ENCODE assay signal across 8 mouse cellular contexts in genomic region chr17:3085152-3085551, GRCm38 (mm10). TPM values are rescaled to one million over a fixed set of nuclear protein-coding genes. Genes with fewer than 3 reads are reported as not detected.
DNase-seq lines count a peak whose midpoint lies in the region; ATAC-seq and TF ChIP-seq lines count a peak whose summit lies in the region.

No protein-coding gene starts in this region.

- WGBS in kidney, embryonic 15.5 days = 61% methylated on average over 3 of the region's 3 CpGs
- WGBS in forebrain, embryonic 14.5 days = 70% methylated on average over 3 of the region's 3 CpGs
- WGBS in liver, embryonic 16.5 days (ENCODE audit: insufficient replicate concordance) = 47% methylated on average over 3 of the region's 3 CpGs
- WGBS in cerebellum, adult 2 months = 68% methylated on average over 3 of the region's 3 CpGs

- peak overlapping the region; percentile 79 for H3K4me2 ChIP-seq in kidney, embryonic 15.5 days
- H3K4me2 ChIP-seq in forebrain, embryonic 14.5 days (ENCODE audit: low read length) = peak overlapping the region; percentile 58
- H3K4me2 ChIP-seq in liver, embryonic 16.5 days (ENCODE audit: low read depth, low read length) = peak overlapping the region; percentile 88

- H3K27me3 ChIP-seq in kidney, embryonic 15.5 days = no peaks in the 10 kb centered on the region
- H3K27me3 ChIP-seq in forebrain, embryonic 14.5 days (replicated peaks; ENCODE audit: control insufficient read depth, insufficient read depth, low read length) = no peaks in the 10 kb centered on the region
- H3K27me3 ChIP-seq in liver, embryonic 16.5 days (ENCODE audit: control insufficient read depth, insufficient read depth, low read depth, low read length) = no peaks in the 10 kb centered on the region
- no peaks in the 10 kb centered on the region for H3K27me3 ChIP-seq in cerebellum, adult 2 months (ENCODE audit: control insufficient read depth, insufficient read depth, low read length)

- H3K9ac ChIP-seq in kidney, embryonic 15.5 days = peak overlapping the region; percentile 58
- peak overlapping the region; percentile 61; the same call in 1 of the 2 replicates for H3K9ac ChIP-seq in forebrain, embryonic 14.5 days (ENCODE audit: low read length)
- H3K9ac ChIP-seq in liver, embryonic 16.5 days (ENCODE audit: low read depth, low read length) = no peak overlapping the region

- ATAC-seq in kidney, embryonic 15.5 days (replicated peaks; ENCODE audit: low FRiP score) = no peak
- no peak for ATAC-seq in forebrain, embryonic 14.5 days
- ATAC-seq in liver, embryonic 16.5 days (ENCODE audit: low read depth) = no peak

- no peak for TF ChIP-seq CTCF in cerebellum, adult 2 months (IDR thresholded peaks at IDR 0.05; ENCODE audit: borderline replicate concordance, insufficient read depth, low read depth, low read length)

- no peak for DNase-seq in kidney, adult 9 months
- peak; percentile 14 for DNase-seq in MN1 (ENCODE audit: low spot score)
- peak; percentile 19 for DNase-seq in forebrain, embryonic 14.5 days (ENCODE audit: low spot score)
- DNase-seq in layer of hippocampus, adult 9-11 months = no peak
- DNase-seq in gastrocnemius, postnatal 14 days = no peak
- no peak for DNase-seq in cerebellum, adult 2 months

- H3K9me3 ChIP-seq in kidney, embryonic 15.5 days (replicated peaks) = 0 out of 2 replicates have a peak, but pooled peaks cover 3% of the 10 kb centered on the region
- no peaks in the 10 kb centered on the region for H3K9me3 ChIP-seq in forebrain, embryonic 14.5 days (replicated peaks; ENCODE audit: control insufficient read depth, low read length)
- no peaks in the 10 kb centered on the region for H3K9me3 ChIP-seq in liver, embryonic 16.5 days (replicated peaks; ENCODE audit: control insufficient read depth, low read length)

- peak overlapping the region; percentile 60 for H3K4me3 ChIP-seq in kidney, embryonic 15.5 days (replicated peaks)
- H3K4me3 ChIP-seq in forebrain, embryonic 14.5 days (ENCODE audit: low read depth, low read length) = peak overlapping the region; percentile 42
- H3K4me3 ChIP-seq in liver, embryonic 16.5 days (ENCODE audit: low read depth, low read length) = peak overlapping the region; percentile 77
- H3K4me3 ChIP-seq in cerebellum, adult 2 months (replicated peaks; ENCODE audit: insufficient read depth, low read depth, low read length) = no peak overlapping the region

- peak overlapping the region; percentile 97; the same call in 1 of the 2 replicates for H3K27ac ChIP-seq in kidney, embryonic 15.5 days
- H3K27ac ChIP-seq in forebrain, embryonic 14.5 days (ENCODE audit: low read depth, low read length) = no peak overlapping the region; the same call in 1 of the 2 replicates
- no peak overlapping the region for H3K27ac ChIP-seq in liver, embryonic 16.5 days (ENCODE audit: low read length)
- H3K27ac ChIP-seq in cerebellum, adult 2 months (ENCODE audit: insufficient read depth, low read length) = no peak overlapping the region

- intact Hi-C loops in gastrocnemius, postnatal 14 days (cut with DNase I; ENCODE audit: low total_unique reads) = loop anchor here (5.0 kb wide), 1 partner anchor 142 kb away; no protein-coding TSS in a partner anchor

- TF ChIP-seq POLR2A in cerebellum, adult 2 months (IDR thresholded peaks at IDR 0.05; ENCODE audit: borderline replicate concordance, insufficient read depth, low read length) = no peak

- peaks cover 4% of the 10 kb centered on the region; the same call in 1 of the 2 replicates for H3K4me1 ChIP-seq in kidney, embryonic 15.5 days
- H3K4me1 ChIP-seq in forebrain, embryonic 14.5 days (ENCODE audit: control insufficient read depth, insufficient read depth, low read length) = no peaks in the 10 kb centered on the region
- H3K4me1 ChIP-seq in liver, embryonic 16.5 days (ENCODE audit: control insufficient read depth, low read depth, low read length) = peaks cover 9% of the 10 kb centered on the region
- no peaks in the 10 kb centered on the region for H3K4me1 ChIP-seq in cerebellum, adult 2 months (ENCODE audit: control insufficient read depth, insufficient read depth, low read length)

- H3K36me3 ChIP-seq in kidney, embryonic 15.5 days = no peaks in the 10 kb centered on the region
- H3K36me3 ChIP-seq in forebrain, embryonic 14.5 days (ENCODE audit: control insufficient read depth, insufficient read depth, low read length) = no peaks in the 10 kb centered on the region
- no peaks in the 10 kb centered on the region for H3K36me3 ChIP-seq in liver, embryonic 16.5 days (ENCODE audit: control insufficient read depth, insufficient read depth)

RNA-seq across cellular contexts. Expression of gene Scaf8, which starts 29.6 kb away (rescaled TPM):
- 23.1 and 23.6 TPM in 2 replicates for polyA plus RNA-seq in kidney, embryonic 15.5 days (2015; fragmentation: Nextera tagmentation; extraction: Ambion mirVana)
- 15.9 and 18.0 TPM in 2 replicates for polyA plus RNA-seq in forebrain, embryonic 14.5 days (2014; fragmentation: Nextera tagmentation; extraction: Ambion mirVana)
- polyA plus RNA-seq in liver, embryonic 16.5 days (2015; fragmentation: Nextera tagmentation; extraction: Ambion mirVana) = 7.2 and 7.3 TPM in 2 replicates
- total RNA-seq in gastrocnemius, postnatal 14 days (2021) = 10 to 100 TPM; 22.5 to 25.8 TPM
- 35.1 and 40.5 TPM in 2 replicates for polyA plus RNA-seq in cerebellum, adult 2 months (2012; rRNA removed)

Comparison
In these comparisons a context has a peak if more than half of its experiments do, and no peak if none do; other contexts are left out.
1. DNase-seq: peak in MN1 (single experiment) and forebrain, embryonic 14.5 days (single experiment); none in kidney, adult 9 months (single experiment), layer of hippocampus, adult 9-11 months (single experiment), gastrocnemius, postnatal 14 days (single experiment) and cerebellum, adult 2 months (0 of 2).
2. Peak in every context shown above with its lines, with median percentiles within 50 percentile points of each other: H3K4me2 ChIP-seq.